Mouse (Mus musculus) midbrain, embryonic 15.5 days (tissue): ENCODE measurements around the gene Klk8. TPM values are rescaled to one million over a fixed set of nuclear protein-coding genes. Genes with fewer than 3 reads are reported as not detected.

Source experiments
- polyA plus RNA-seq: library from polyadenylated mRNA; unstranded; fragments of >200 nt; fragmentation: Nextera tagmentation; extraction: Ambion mirVana; gene quantifications from 2 replicates; pipeline ENCODE4 v1.2.1, GENCODE M21; 2015

Klk8 gene
- polyA plus RNA-seq, 1 experiment from 2014 or later: 10.0 TPM

Other genes starting within 250 kb of the Klk8 start
- gene Zfp658, start 235.3 kb upstream of the Klk8 start, polyA plus RNA-seq: 9.5 and 10.4 TPM in 2 replicates
- gene Zfp719, start 218.0 kb upstream of the Klk8 start, polyA plus RNA-seq: 14.6 and 15.3 TPM in 2 replicates
- gene Zfp819, start 190.4 kb upstream of the Klk8 start, polyA plus RNA-seq: 0.33 and 0.43 TPM in 2 replicates
- gene Ceacam18, start 162.9 kb upstream of the Klk8 start, polyA plus RNA-seq: not detected in 2 replicates
- 0.47 and 0.53 TPM in 2 replicates for gene Siglece, start 137.4 kb upstream of the Klk8 start, polyA plus RNA-seq
- 27.6 and 33.8 TPM in 2 replicates for gene Ctu1, start 125.6 kb upstream of the Klk8 start, polyA plus RNA-seq
- gene Klk14, start 107.2 kb upstream of the Klk8 start, polyA plus RNA-seq: not detected in 2 replicates
- gene Klk13, start 85.0 kb upstream of the Klk8 start, polyA plus RNA-seq: 0.13 and 0.21 TPM in 2 replicates
- gene Klk12, start 28.7 kb upstream of the Klk8 start, polyA plus RNA-seq: not detected in 2 replicates
- 0.17 TPM in 1 of 2 replicates, not detected in the other for gene Klk11, start 23.0 kb upstream of the Klk8 start, polyA plus RNA-seq
- 0.12 and 0.17 TPM in 2 replicates for gene Klk10, start 16.5 kb upstream of the Klk8 start, polyA plus RNA-seq
- gene Klk9, start 5.7 kb upstream of the Klk8 start, polyA plus RNA-seq: 0.12 and 0.27 TPM in 2 replicates
- not detected in 2 replicates for gene Klk7, start 13.7 kb downstream of the Klk8 start, polyA plus RNA-seq
- gene Klk6, start 26.9 kb downstream of the Klk8 start, polyA plus RNA-seq: not detected in 2 replicates
- not detected in 2 replicates for gene Klk5, start 44.4 kb downstream of the Klk8 start, polyA plus RNA-seq
- 0.18 TPM in 1 of 2 replicates, not detected in the other for gene Klk4, start 83.6 kb downstream of the Klk8 start, polyA plus RNA-seq
- not detected in 2 replicates for gene Klk15, start 136.2 kb downstream of the Klk8 start, polyA plus RNA-seq
- gene Klk1b8, start 153.1 kb downstream of the Klk8 start, polyA plus RNA-seq: not detected in 2 replicates
- not detected in 2 replicates for gene Klk1b1, start 169.2 kb downstream of the Klk8 start, polyA plus RNA-seq
- not detected in 2 replicates for gene Klk1b9, start 178.5 kb downstream of the Klk8 start, polyA plus RNA-seq
- not detected in 2 replicates for gene Klk1b11, start 198.3 kb downstream of the Klk8 start, polyA plus RNA-seq
- gene Klk1b26, start 214.6 kb downstream of the Klk8 start, polyA plus RNA-seq: not detected in 2 replicates